Mouse (Mus musculus): Measurements from ENCODE around the gene Pald1.

DNA sequence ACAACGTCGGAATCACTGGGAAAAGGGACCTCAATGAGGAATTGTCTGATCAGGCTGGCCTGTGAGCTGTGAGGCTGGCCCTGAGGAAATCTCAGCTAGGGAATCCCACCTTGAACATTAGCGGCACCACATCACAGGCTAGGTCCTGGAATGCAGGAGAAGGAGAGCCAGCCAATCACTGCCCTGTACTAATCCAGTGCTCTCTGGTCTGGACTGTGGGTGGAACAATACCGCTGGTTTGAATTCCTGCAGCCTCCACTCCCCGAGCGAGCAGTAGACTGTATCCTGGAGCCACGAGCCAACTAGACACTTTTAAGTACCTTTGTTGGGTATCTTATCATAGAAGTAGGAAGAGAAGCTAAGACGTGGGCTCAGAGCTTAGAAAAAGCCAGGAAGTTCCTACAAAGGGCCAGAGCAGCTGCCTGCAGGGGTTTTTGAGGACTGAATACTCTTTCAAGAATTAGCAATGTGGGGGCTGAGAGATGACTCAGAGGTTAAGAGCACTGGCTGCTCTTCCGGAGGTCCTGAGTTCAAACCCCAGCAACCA lies 57.5 kb downstream of the Pald1 start:
- TF ChIP-seq CTCF (conservative IDR thresholded peaks at IDR 0.05; ENCODE audit: insufficient read depth, insufficient read length, low read depth, low read length) (no peak), POLR2A (IDR thresholded peaks at IDR 0.05; ENCODE audit: low read depth, low read length) (no peak)
